Mouse (Mus musculus): ENCODE results near the gene Grin2a. TPM values are rescaled to one million over a fixed set of nuclear protein-coding genes. Genes with fewer than 3 reads are reported as not detected.

Gene Grin2a
- total and polyA plus RNA-seq, 2 experiments from 2014 or later = 3.7 to 9.9 TPM

DNA sequence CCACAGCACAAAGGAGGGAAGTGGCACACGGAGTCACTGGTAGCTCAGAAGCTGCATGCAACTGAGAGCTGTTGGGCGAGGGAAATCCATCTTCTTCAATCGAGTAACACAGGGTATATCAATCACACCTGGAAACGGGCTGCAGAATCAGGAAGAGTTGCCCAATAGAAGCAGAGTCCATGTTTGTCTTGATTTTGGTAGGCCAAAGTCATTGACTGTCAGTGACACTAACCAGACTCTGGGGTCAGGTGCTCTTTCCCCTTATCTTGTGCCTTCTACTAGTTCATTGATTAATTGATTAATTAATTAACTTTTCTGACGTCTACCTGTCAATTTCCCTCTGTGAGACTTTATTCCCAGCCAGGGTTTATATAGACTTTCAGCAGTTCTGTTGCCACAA lies 468.1 kb downstream of the Grin2a start:
- Histone ChIP-seq H3K27me3 (ENCODE audit: insufficient read depth, low read length) (no peaks in the 10 kb centered on the region), H3K9ac (no peak overlapping the region), H3K4me3 (ENCODE audit: low read depth, low read length) (no peak overlapping the region), H3K4me2 (ENCODE audit: low read depth) (no peak overlapping the region), H3K36me3 (ENCODE audit: insufficient read depth) (no peaks in the 10 kb centered on the region), H3K27ac (ENCODE audit: low read depth, low read length) (no peak overlapping the region), H3K9me3 (ENCODE audit: low read length) (no peaks in the 10 kb centered on the region), H3K4me1 (ENCODE audit: insufficient read depth) (no peaks in the 10 kb centered on the region)
- no peak for DNase-seq
- no peak for ATAC-seq
- TF ChIP-seq CTCF (IDR thresholded peaks at IDR 0.05; ENCODE audit: low read depth) = no peak
- 89% methylated on average over 5 of the region's 5 CpGs for WGBS

- Histone ChIP-seq H3K36me3 (ENCODE audit: insufficient read depth) (no peaks in the 10 kb centered on the region), H3K4me1 (ENCODE audit: insufficient read depth) (no peaks in the 10 kb centered on the region), H3K27ac (ENCODE audit: low read depth, low read length) (no peak overlapping the region), H3K9ac (no peak overlapping the region), H3K4me2 (ENCODE audit: low read depth) (no peak overlapping the region), H3K9me3 (ENCODE audit: low read length) (no peaks in the 10 kb centered on the region), H3K27me3 (ENCODE audit: insufficient read depth, low read length) (no peaks in the 10 kb centered on the region), H3K4me3 (ENCODE audit: low read depth, low read length) (no peak overlapping the region)
- ATAC-seq = no peak
- no peak for TF ChIP-seq CTCF (IDR thresholded peaks at IDR 0.05; ENCODE audit: low read depth)
- no peak for DNase-seq
These were observed 472.0 kb downstream of the Grin2a start for GRCm38 (mm10) chr16:9523314-9523713.

Other genes with a start within 250 kb of the Grin2a start
- 0.46 and 1.4 TPM in 2 replicates for gene Rpl39l, start 174.7 kb upstream of the Grin2a start, total RNA-seq (2014; rRNA removed)
- gene Rpl39l, start 174.7 kb upstream of the Grin2a start, polyA plus RNA-seq (2015; fragmentation: Nextera tagmentation; extraction: Ambion mirVana) = 0.29 and 0.40 TPM in 2 replicates
- gene Atf7ip2, start 197.2 kb upstream of the Grin2a start, total RNA-seq (2014; rRNA removed) = 0.38 and 0.46 TPM in 2 replicates
- gene Atf7ip2, start 197.2 kb upstream of the Grin2a start, polyA plus RNA-seq (2015; fragmentation: Nextera tagmentation; extraction: Ambion mirVana) = 0.16 and 0.22 TPM in 2 replicates